Mouse (Mus musculus) liver, adult 2 months (tissue): ENCODE measurements around the gene Zmym4.

Source experiments
- CTCF ChIP-seq: fragments of 200-500 bp; IDR thresholded peaks from 2 replicates; pipeline ENCODE4 v1.5.1; 2011; ENCODE audit warnings: low read depth, low read length, control low read depth
- POLR2A ChIP-seq: fragments of 200-500 bp; IDR thresholded peaks from 2 replicates; pipeline ENCODE4 v1.6.1; 2011; ENCODE audit warnings: low read length, control low read depth; ENCODE audit not compliant: insufficient read depth; ENCODE audit errors: extremely low read depth

- no peak for TF ChIP-seq CTCF
- TF ChIP-seq POLR2A = no peak
These were observed 122.3 kb downstream of the Zmym4 start for GRCm38 (mm10) chr4:126845664-126846063.
